ENCODE assay signal across 22 mouse cellular contexts in genomic region chr3:24705778-24706423, GRCm38 (mm10).
DNase-seq lines count a peak whose midpoint lies in the region; ATAC-seq lines count a peak whose summit lies in the region.
"Had no signal": no experiment of that assay in that cellular context is flagged by ENCODE, and none has a peak within 500 bp of the region (broad histone marks: within the 10 kb centered on the region; RNA-seq: fewer than 3 reads in every experiment).

No protein-coding gene starts in this region.

- H3K9me3 ChIP-seq in forebrain, embryonic 14.5 days (replicated peaks; ENCODE audit: control insufficient read depth, low read length) = no peaks in the 10 kb centered on the region
- no peaks in the 10 kb centered on the region for H3K9me3 ChIP-seq in forebrain, embryonic 11.5 days (ENCODE audit: control insufficient read depth, low read length)
- H3K9me3 ChIP-seq in midbrain, embryonic 13.5 days = no peaks in the 10 kb centered on the region
- no peaks in the 10 kb centered on the region for H3K9me3 ChIP-seq in midbrain, embryonic 10.5 days (replicated peaks)
- H3K9me3 ChIP-seq in midbrain, embryonic 14.5 days (ENCODE audit: control insufficient read depth, low read length) = no peaks in the 10 kb centered on the region
- H3K9me3 ChIP-seq: embryonic facial prominence, embryonic 15.5 days; liver, embryonic 13.5 days had no signal

- no peak overlapping the region for H3K4me2 ChIP-seq in forebrain, embryonic 14.5 days (ENCODE audit: low read length)
- H3K4me2 ChIP-seq in forebrain, embryonic 11.5 days (ENCODE audit: low read depth, low read length, severe bottlenecking) = no peak overlapping the region
- H3K4me2 ChIP-seq in midbrain, embryonic 13.5 days (replicated peaks) = no peak overlapping the region
- H3K4me2 ChIP-seq in midbrain, embryonic 14.5 days (ENCODE audit: low read length) = no peak overlapping the region
- H3K4me2 ChIP-seq: embryonic facial prominence, embryonic 15.5 days; liver, embryonic 13.5 days had no signal

- DNase-seq in forebrain, embryonic 14.5 days (ENCODE audit: low spot score) = peak; percentile 11
- DNase-seq in forebrain, embryonic 11.5 days (ENCODE audit: low spot score) = no peak
- no peak for DNase-seq in midbrain, embryonic 10.5 days (ENCODE audit: low spot score)
- DNase-seq in midbrain, embryonic 14.5 days = peak; percentile 16
- no peak for DNase-seq in MN1 (ENCODE audit: low spot score)
- no peak for DNase-seq in right cerebral cortex, adult 2 months (ENCODE audit: low spot score in 2 of 2)
- DNase-seq: B cell, adult 2 months; cerebellum, adult 2 months; cerebellum, postnatal 25 days; embryo, embryonic 11 days; gastrocnemius, adult 2 months; kidney, adult 18-20 months; kidney, postnatal 4 days; liver, embryonic 13.5 days; lung, adult 2 months; lung, postnatal 14 days; right cerebral cortex, postnatal 25 days; spleen, adult 18-20 months; thymus, postnatal 14 days had no signal

- no peaks in the 10 kb centered on the region for H3K27me3 ChIP-seq in forebrain, embryonic 14.5 days (replicated peaks; ENCODE audit: control insufficient read depth, insufficient read depth, low read length)
- H3K27me3 ChIP-seq in forebrain, embryonic 11.5 days (ENCODE audit: control insufficient read depth, insufficient read depth, low read length) = no peaks in the 10 kb centered on the region
- H3K27me3 ChIP-seq in midbrain, embryonic 13.5 days = no peaks in the 10 kb centered on the region
- no peaks in the 10 kb centered on the region for H3K27me3 ChIP-seq in midbrain, embryonic 10.5 days (ENCODE audit: low read depth, poor library complexity, severe bottlenecking)
- no peaks in the 10 kb centered on the region for H3K27me3 ChIP-seq in midbrain, embryonic 14.5 days (ENCODE audit: control insufficient read depth, insufficient read depth, low read length)
- H3K27me3 ChIP-seq: CH12.LX; embryonic facial prominence, embryonic 15.5 days; liver, embryonic 13.5 days had no signal

- no peaks in the 10 kb centered on the region for H3K36me3 ChIP-seq in forebrain, embryonic 14.5 days (ENCODE audit: control insufficient read depth, insufficient read depth, low read length)
- no peaks in the 10 kb centered on the region for H3K36me3 ChIP-seq in forebrain, embryonic 11.5 days (ENCODE audit: control insufficient read depth, insufficient read depth, low read length)
- no peaks in the 10 kb centered on the region for H3K36me3 ChIP-seq in midbrain, embryonic 13.5 days
- H3K36me3 ChIP-seq in midbrain, embryonic 10.5 days = no peaks in the 10 kb centered on the region
- H3K36me3 ChIP-seq in midbrain, embryonic 14.5 days (ENCODE audit: control insufficient read depth, insufficient read depth, low read length) = no peaks in the 10 kb centered on the region
- H3K36me3 ChIP-seq: embryonic facial prominence, embryonic 15.5 days; liver, embryonic 13.5 days had no signal

- H3K4me1 ChIP-seq in forebrain, embryonic 14.5 days (ENCODE audit: control insufficient read depth, insufficient read depth, low read length) = no peaks in the 10 kb centered on the region
- H3K4me1 ChIP-seq in forebrain, embryonic 11.5 days (replicated peaks; ENCODE audit: control insufficient read depth, insufficient read depth, low read length) = no peaks in the 10 kb centered on the region
- peaks cover 5% of the 10 kb centered on the region; the same call in 1 of the 2 replicates for H3K4me1 ChIP-seq in midbrain, embryonic 13.5 days (replicated peaks)
- H3K4me1 ChIP-seq in midbrain, embryonic 10.5 days = no peaks in the 10 kb centered on the region
- no peaks in the 10 kb centered on the region for H3K4me1 ChIP-seq in midbrain, embryonic 14.5 days (ENCODE audit: control insufficient read depth, insufficient read depth, low read length)
- H3K4me1 ChIP-seq: embryonic facial prominence, embryonic 15.5 days; liver, embryonic 13.5 days had no signal

- H3K27ac ChIP-seq in forebrain, embryonic 14.5 days (ENCODE audit: low read depth, low read length) = no peak overlapping the region
- H3K27ac ChIP-seq in forebrain, embryonic 11.5 days (ENCODE audit: low read depth, low read length) = no peak overlapping the region
- no peak overlapping the region for H3K27ac ChIP-seq in midbrain, embryonic 13.5 days
- H3K27ac ChIP-seq in midbrain, embryonic 10.5 days (replicated peaks) = no peak overlapping the region
- no peak overlapping the region for H3K27ac ChIP-seq in midbrain, embryonic 14.5 days (replicated peaks; ENCODE audit: low read depth, low read length)
- H3K27ac ChIP-seq: embryonic facial prominence, embryonic 15.5 days; gastrocnemius, adult 2 months; liver, embryonic 13.5 days had no signal

- no peak for ATAC-seq in forebrain, embryonic 14.5 days
- ATAC-seq in forebrain, embryonic 11.5 days (replicated peaks; ENCODE audit: low FRiP score) = no peak
- peak; percentile 83 for ATAC-seq in midbrain, embryonic 13.5 days
- no peak; the same call in 1 of the 2 replicates for ATAC-seq in midbrain, embryonic 14.5 days (ENCODE audit: low FRiP score, low TSS enrichment)

- H3K4me3 ChIP-seq in forebrain, embryonic 14.5 days (ENCODE audit: low read depth, low read length) = no peak overlapping the region
- no peak overlapping the region for H3K4me3 ChIP-seq in forebrain, embryonic 11.5 days (ENCODE audit: low read depth, low read length)
- no peak overlapping the region for H3K4me3 ChIP-seq in midbrain, embryonic 13.5 days (replicated peaks)
- H3K4me3 ChIP-seq in midbrain, embryonic 10.5 days = no peak overlapping the region
- H3K4me3 ChIP-seq in midbrain, embryonic 14.5 days (replicated peaks; ENCODE audit: low read depth, low read length) = no peak overlapping the region
- H3K4me3 ChIP-seq: embryonic facial prominence, embryonic 15.5 days; gastrocnemius, adult 2 months; liver, embryonic 13.5 days had no signal

- no peak overlapping the region for H3K9ac ChIP-seq in forebrain, embryonic 14.5 days (ENCODE audit: low read length)
- H3K9ac ChIP-seq in forebrain, embryonic 11.5 days (ENCODE audit: low read length) = no peak overlapping the region
- H3K9ac ChIP-seq in midbrain, embryonic 13.5 days (replicated peaks) = no peak overlapping the region
- H3K9ac ChIP-seq in midbrain, embryonic 14.5 days (replicated peaks; ENCODE audit: low read length) = no peak overlapping the region
- H3K9ac ChIP-seq: embryonic facial prominence, embryonic 15.5 days; liver, embryonic 13.5 days had no signal

- 64% methylated on average over 4 of the region's 4 CpGs for WGBS in forebrain, embryonic 14.5 days
- 67% methylated on average over 4 of the region's 4 CpGs for WGBS in forebrain, embryonic 11.5 days
- WGBS in midbrain, embryonic 13.5 days = 63% methylated on average over 4 of the region's 4 CpGs
- 93% methylated on average over 4 of the region's 4 CpGs for WGBS in midbrain, embryonic 10.5 days
- WGBS in midbrain, embryonic 14.5 days = 70% methylated on average over 4 of the region's 4 CpGs

Comparison
In these comparisons a context has a peak if more than half of its experiments do, and no peak if none do; other contexts are left out.
1. DNase-seq: peak in forebrain, embryonic 14.5 days (single experiment) and midbrain, embryonic 14.5 days (single experiment); none in forebrain, embryonic 11.5 days (single experiment), midbrain, embryonic 10.5 days (single experiment), MN1 (single experiment) and right cerebral cortex, adult 2 months (0 of 2).